Mouse (Mus musculus): ENCODE results near the gene Cyp4a29. TPM values are rescaled to one million over a fixed set of nuclear protein-coding genes. Genes with fewer than 3 reads are reported as not detected.

Cyp4a29 gene
- not detected for total RNA-seq (2023)

GRCm38 (mm10) chr4:115241784-115242183, at the start of gene Cyp4a29:
TSS of gene Cyp4a29 (plus strand) at chr4:115242084.

GRCm38 (mm10) chr4:115298746-115299145, 56.9 kb downstream of the Cyp4a29 start, which contains the start of gene Cyp4a12a:
TSS of gene Cyp4a12a (plus strand) at chr4:115299046.

Other genes with a start within 250 kb of the Cyp4a29 start
- 1 to 10 TPM; 1.5 to 2.3 TPM for gene Stil, start 241.9 kb upstream of the Cyp4a29 start, total RNA-seq (2023)
- 1 to 10 TPM in 1 of 2 experiments, under 1 TPM in 1; 0.74 to 1.5 TPM for gene Tal1, start 185.7 kb upstream of the Cyp4a29 start, total RNA-seq (2023)
- 1 to 10 TPM in 1 of 2 experiments, not detected in 1; 1.7 TPM for gene Pdzk1ip1, start 153.4 kb upstream of the Cyp4a29 start, total RNA-seq (2023)
- not detected for gene Cyp4x1, start 107.8 kb upstream of the Cyp4a29 start, total RNA-seq (2023)
- gene Cyp4a12a, start 57.0 kb downstream of the Cyp4a29 start, total RNA-seq (2023), result not detected
- not detected for gene Cyp4a12b, start 169.5 kb downstream of the Cyp4a29 start, total RNA-seq (2023)
- not detected for gene Cyp4a30b, start 210.5 kb downstream of the Cyp4a29 start, total RNA-seq (2023)